Mouse (Mus musculus): ENCODE data around the gene Tmem88b.

DNA sequence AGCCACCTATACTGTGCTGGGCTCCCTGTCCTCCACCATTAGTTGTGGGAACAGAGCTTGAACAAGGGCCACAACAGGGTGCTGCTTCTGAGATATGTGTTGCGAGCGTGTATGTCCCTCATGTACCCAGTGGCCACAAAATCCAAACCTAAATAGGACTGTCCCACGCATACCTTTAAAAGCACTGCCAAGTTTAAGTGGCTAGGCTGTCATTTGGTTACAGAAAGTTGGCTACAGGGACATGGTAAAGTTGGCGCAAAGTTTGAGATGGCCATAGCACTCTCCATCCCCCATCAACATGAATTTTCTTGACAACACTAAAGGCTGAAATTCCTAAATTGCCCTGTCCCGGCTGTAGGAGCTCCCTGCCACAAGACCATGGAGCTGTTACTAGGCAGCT lies 40.5 kb downstream of the Tmem88b start:
- TF ChIP-seq MEF2A (IDR thresholded peaks at IDR 0.05; ENCODE audit: extremely low read depth, insufficient replicate concordance, low read depth, low read length, poor library complexity, severe bottlenecking) (no peak), CHD2 (IDR thresholded peaks at IDR 0.05; ENCODE audit: low read length) (no peak), BHLHE40 (IDR thresholded peaks at IDR 0.05; ENCODE audit: borderline replicate concordance, low read depth, low read length) (no peak)
